Mouse (Mus musculus) CH12.LX (cell line): ENCODE results near the gene Cx3cl1. TPM values are rescaled to one million over a fixed set of nuclear protein-coding genes. Genes with fewer than 3 reads are reported as not detected.

ENCODE experiments used
- DNase-seq: peaks from one replicate; pipeline ENCODE4 v3.0.0-alpha.2; 2013; ENCODE audit errors: extremely low read depth
- H3K27ac ChIP-seq: 2 replicates; pipeline ENCODE4 v1.5.1; 2012; ENCODE audit warnings: low read depth, mild to moderate bottlenecking, control low read depth, moderate library complexity; ENCODE audit not compliant: insufficient read depth
- H3K27me3 ChIP-seq: replicated peaks from 2 replicates; pipeline ENCODE3; 2012; ENCODE audit warnings: inconsistent platforms
- H3K36me3 ChIP-seq, 2 experiments: replicated peaks in 1 of 2; 2 replicates each; pipeline versions ENCODE3 to v1.6.1; 2012; ENCODE audit warnings: inconsistent platforms in 1 of 2, low read length in 1 of 2, mild to moderate bottlenecking in 1 of 2, mixed read lengths in 1 of 2, moderate library complexity in 1 of 2; ENCODE audit not compliant: control insufficient read depth in 1 of 2, insufficient read depth in 1 of 2
- H3K4me1 ChIP-seq, 2 experiments: 2 replicates each; pipeline ENCODE4 v1.6.1; 2012; ENCODE audit warnings: inconsistent platforms in 1 of 2, moderate library complexity in 1 of 2; ENCODE audit not compliant: insufficient read depth in 2 of 2, control insufficient read depth in 1 of 2
- H3K4me2 ChIP-seq: 2 replicates; pipeline ENCODE4 v1.6.1; 2012; ENCODE audit warnings: low read depth, mild to moderate bottlenecking, control low read depth; ENCODE audit not compliant: poor library complexity, insufficient read depth, severe bottlenecking
- H3K4me3 ChIP-seq, 3 experiments: fragments of 150-350 bp in 1 of 3; sonication (generic) in 1 of 3; replicated peaks in 1 of 3; 2 replicates each; pipeline versions ENCODE3 to v1.5.1; 2011 to 2012; ENCODE audit warnings: low read depth in 2 of 3, low read length in 2 of 3, mild to moderate bottlenecking in 2 of 3, moderate library complexity in 2 of 3, control low read depth in 1 of 3, improper control_type of control experiment in 1 of 3, inconsistent platforms in 1 of 3, mixed read lengths in 1 of 3; ENCODE audit not compliant: poor library complexity in 1 of 3
- H3K79me2 ChIP-seq: replicated peaks from 2 replicates; pipeline ENCODE4 v1.6.1; 2012; ENCODE audit warnings: mild to moderate bottlenecking, moderate library complexity; ENCODE audit not compliant: control insufficient read depth, poor library complexity, insufficient read depth, severe bottlenecking; ENCODE audit errors: extremely low read depth
- H3K9ac ChIP-seq: 2 replicates; pipeline ENCODE4 v1.6.1; 2012; ENCODE audit warnings: low read depth, mild to moderate bottlenecking, control low read depth, moderate library complexity; ENCODE audit not compliant: insufficient read depth
- H3K9me3 ChIP-seq: replicated peaks from 2 replicates; pipeline ENCODE3; 2012; ENCODE audit warnings: low read length, inconsistent platforms, mixed read lengths
- CHD2 ChIP-seq: IDR thresholded peaks from 2 replicates; pipeline ENCODE4 v1.6.1; 2011; ENCODE audit warnings: low read length, improper control_type of control experiment
- ELF1 ChIP-seq: IDR thresholded peaks from 2 replicates; pipeline ENCODE4 v1.6.1; 2014; ENCODE audit warnings: low read depth, mild to moderate bottlenecking, inconsistent platforms, low read length, improper control_type of control experiment
- EP300 ChIP-seq: IDR thresholded peaks from 2 replicates; pipeline ENCODE4 v1.6.1; 2011; ENCODE audit warnings: low read length, improper control_type of control experiment
- GABPA ChIP-seq: IDR thresholded peaks from 2 replicates; pipeline ENCODE4 v1.6.1; 2012; ENCODE audit warnings: low read depth, low read length, improper control_type of control experiment, inconsistent platforms; ENCODE audit not compliant: insufficient replicate concordance
- HCFC1 ChIP-seq: IDR thresholded peaks from 2 replicates; pipeline ENCODE4 v1.6.1; 2012; ENCODE audit warnings: low read depth, mild to moderate bottlenecking, inconsistent platforms, low read length, improper control_type of control experiment
- JUND ChIP-seq: conservative IDR thresholded peaks from 2 replicates; pipeline ENCODE4 v1.6.1; 2011; ENCODE audit warnings: low read depth, low read length, improper control_type of control experiment
- KAT2A ChIP-seq: IDR thresholded peaks from 2 replicates; pipeline ENCODE4 v1.6.1; 2012; ENCODE audit warnings: low read length, improper control_type of control experiment, inconsistent platforms; ENCODE audit not compliant: insufficient replicate concordance
- MAX ChIP-seq: IDR thresholded peaks from 2 replicates; pipeline ENCODE4 v1.6.1; 2011; ENCODE audit warnings: low read length, improper control_type of control experiment
- MAZ ChIP-seq: IDR thresholded peaks from 2 replicates; pipeline ENCODE4 v1.6.1; 2012; ENCODE audit warnings: low read depth, mild to moderate bottlenecking, inconsistent platforms, low read length, improper control_type of control experiment, moderate library complexity
- MXI1 ChIP-seq: IDR thresholded peaks from 2 replicates; pipeline ENCODE4 v1.6.1; 2011; ENCODE audit warnings: mild to moderate bottlenecking, low read depth, low read length, improper control_type of control experiment
- MYC ChIP-seq: IDR thresholded peaks from 2 replicates; pipeline ENCODE4 v1.6.1; 2011; ENCODE audit warnings: low read depth, mild to moderate bottlenecking, improper control_type of control experiment, low read length
- NELFE ChIP-seq: IDR thresholded peaks from 2 replicates; pipeline ENCODE4 v1.6.1; 2011; ENCODE audit warnings: low read depth, low read length, improper control_type of control experiment
- POLR2AphosphoS2 ChIP-seq: IDR thresholded peaks from 2 replicates; pipeline ENCODE4 v1.6.1; 2011; ENCODE audit warnings: low read depth, low read length, improper control_type of control experiment
- RAD21 ChIP-seq: IDR thresholded peaks from 2 replicates; pipeline ENCODE4 v1.6.1; 2011; ENCODE audit warnings: low read depth, mild to moderate bottlenecking, low read length, improper control_type of control experiment, moderate library complexity
- RCOR1 ChIP-seq: conservative IDR thresholded peaks from 2 replicates; pipeline ENCODE4 v1.6.1; 2012; ENCODE audit warnings: low read depth, mild to moderate bottlenecking, inconsistent platforms, low read length, improper control_type of control experiment
- TBP ChIP-seq: conservative IDR thresholded peaks from 2 replicates; pipeline ENCODE4 v1.6.1; 2011; ENCODE audit warnings: low read depth, low read length, improper control_type of control experiment
- TCF12 ChIP-seq: IDR thresholded peaks from 2 replicates; pipeline ENCODE4 v1.6.1; 2014; ENCODE audit warnings: low read depth, mild to moderate bottlenecking, inconsistent platforms, low read length, improper control_type of control experiment
- USF1 ChIP-seq: IDR thresholded peaks from 2 replicates; pipeline ENCODE4 v1.6.1; 2014; ENCODE audit warnings: low read depth, mild to moderate bottlenecking, inconsistent platforms, low read length, improper control_type of control experiment
- ZC3H11A ChIP-seq: IDR thresholded peaks from 2 replicates; pipeline ENCODE4 v1.6.1; 2012; ENCODE audit warnings: low read depth, mild to moderate bottlenecking, inconsistent platforms, low read length, improper control_type of control experiment
- ZKSCAN1 ChIP-seq: IDR thresholded peaks from 2 replicates; pipeline ENCODE4 v1.6.1; 2012; ENCODE audit warnings: low read depth, inconsistent platforms, low read length, improper control_type of control experiment, borderline replicate concordance
- ZMIZ1 ChIP-seq: IDR thresholded peaks from 2 replicates; pipeline ENCODE4 v1.6.1; 2012; ENCODE audit warnings: low read depth, mild to moderate bottlenecking, inconsistent platforms, low read length, improper control_type of control experiment
- dilution Hi-C: fragments of 300-500 bp; cut with MboI; formaldehyde crosslinking; loops from 2 replicates; pipeline ENCODE4 v1.14.3; 2020; ENCODE audit warnings: low sequenced_read_pairs; ENCODE audit not compliant: extremely low pct_unique_long_range_greater_than_20kb, extremely low pct_ligation_motif_present
- in situ Hi-C: fragments of 300-500 bp; cut with MboI; formaldehyde crosslinking; loops from 3 replicates; pipeline ENCODE4 v1.14.3; 2019; ENCODE audit warnings: low sequenced_read_pairs, low pct_ligation_motif_present, low pct_unique_long_range_greater_than_20kb, mixed read lengths
- polyA plus RNA-seq: library from polyadenylated mRNA; unstranded; fragments of >175 nt; gene quantifications from 2 replicates; pipeline ENCODE4 v1.2.1, GENCODE M21; 2012; ENCODE audit warnings: low read depth; ENCODE audit not compliant: insufficient read length
- total RNA-seq, 2 experiments: library from RNA; depleted of rRNA; stranded (reverse); fragments of 300-350 nt in 1 of 2; fragments of >200 nt in 1 of 2; gene quantifications; 2 replicates each; pipeline ENCODE4 v1.2.3; 2012 to 2014

The Cx3cl1 gene
- total and polyA plus RNA-seq, 3 experiments, result 0.19 to 4.2 (median 3.7) TPM

GRCm38 (mm10) chr8:94817933-94818332 is 46.1 kb downstream of the Cx3cl1 start:
- dilution Hi-C loops, result no loop called here
- peaks cover 30 to 59% of the 10 kb centered on the region in 2 experiments for H3K36me3 ChIP-seq
- no peak for DNase-seq

DNA sequence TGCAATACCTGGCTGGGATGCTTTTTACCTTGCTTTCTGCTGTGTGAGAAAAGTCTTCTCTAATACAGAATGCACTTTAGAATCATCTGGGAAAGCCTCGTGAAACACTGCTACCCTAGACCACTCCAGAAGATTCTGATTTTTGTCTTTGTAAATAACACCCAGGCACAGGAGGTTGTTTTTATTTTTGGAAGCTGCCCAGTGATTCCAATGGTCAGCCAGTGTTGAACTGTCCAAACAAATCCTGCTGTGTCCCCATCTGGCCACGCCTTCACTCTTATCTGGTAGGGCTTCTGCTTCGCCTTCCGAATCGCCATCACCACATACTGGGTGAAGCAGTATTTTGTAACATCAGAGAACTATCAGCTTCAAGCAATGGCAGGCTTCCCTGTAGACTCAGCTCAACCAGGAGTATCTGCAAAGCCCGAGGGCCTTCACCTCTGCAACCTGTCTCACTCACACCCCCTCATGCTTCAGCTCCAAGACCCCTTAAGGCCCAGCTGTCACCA is 47.9 kb downstream of the Cx3cl1 start:
- H3K27me3 ChIP-seq, result no peaks in the 10 kb centered on the region
- H3K27ac ChIP-seq, result no peak overlapping the region
- H3K79me2 ChIP-seq, result no peaks in the 10 kb centered on the region
- no peak overlapping the region for H3K9ac ChIP-seq
- peaks cover 3 to 15% of the 10 kb centered on the region in 2 experiments; a peak in 3 of 4 replicates for H3K4me1 ChIP-seq
- no peak for TF ChIP-seq USF1
- TF ChIP-seq MXI1, result no peak
- no peak for TF ChIP-seq POLR2AphosphoS2
- no peak for TF ChIP-seq HCFC1
- TF ChIP-seq NELFE, result no peak
- no peak for TF ChIP-seq RCOR1
- no peak for TF ChIP-seq TBP
- TF ChIP-seq MAX, result no peak
- TF ChIP-seq GABPA, result no peak
- no peak for TF ChIP-seq TCF12
- no peak for TF ChIP-seq ZKSCAN1
- no peak for TF ChIP-seq ELF1
- TF ChIP-seq MYC, result no peak
- TF ChIP-seq MAZ, result no peak
- no peak overlapping the region for H3K4me3 ChIP-seq
- in situ Hi-C loops (loop anchor here (5.0 kb wide), 1 partner anchor 88 kb away; no protein-coding TSS in a partner anchor), dilution Hi-C loops (no loop called here)
- H3K36me3 ChIP-seq, result peaks cover 44 to 75% of the 10 kb centered on the region in 2 experiments
- no peak overlapping the region for H3K4me2 ChIP-seq
- no peaks in the 10 kb centered on the region for H3K9me3 ChIP-seq
- no peak for DNase-seq

More at GRCm38 (mm10) chr8:94817933-94818332, 46.1 kb downstream of the Cx3cl1 start:
- Histone ChIP-seq H3K27me3 (no peaks in the 10 kb centered on the region), H3K79me2 (no peaks in the 10 kb centered on the region), H3K4me3 (no peak overlapping the region), H3K4me2 (no peak overlapping the region), H3K4me1 (peaks cover 3 to 18% of the 10 kb centered on the region in 2 experiments; a peak in 3 of 4 replicates), H3K27ac (no peak overlapping the region), H3K9me3 (no peaks in the 10 kb centered on the region), H3K9ac (no peak overlapping the region)
- TF ChIP-seq RAD21, result no peak
- TF ChIP-seq ZKSCAN1, result no peak
- TF ChIP-seq ELF1, result no peak
- TF ChIP-seq JUND, result no peak
- no peak for TF ChIP-seq CHD2
- TF ChIP-seq KAT2A, result no peak
- no peak for TF ChIP-seq MYC
- TF ChIP-seq ZC3H11A, result no peak
- TF ChIP-seq EP300, result no peak
- no peak for TF ChIP-seq ZMIZ1
- in situ Hi-C loops, result no loop called here
